Mouse (Mus musculus) gastrocnemius, postnatal 4 days (tissue): ENCODE data around the gene Pigk. TPM values are rescaled to one million over a fixed set of nuclear protein-coding genes. Genes with fewer than 3 reads are reported as not detected.
"Not testable (repeated sequence)": the region's sequence is repeated elsewhere in the genome, so short reads cannot be mapped to it uniquely, and the experiment has no call there.

Experiments used
- DNase-seq, 2 experiments: peaks; one replicate each; pipeline ENCODE4 v3.0.0; 2021 to 2022; ENCODE audit warnings: low spot score in 2 of 2, mixed read lengths in 2 of 2
- total RNA-seq, 2 experiments: library from RNA; stranded (reverse); gene quantifications; 2 replicates each; pipeline ENCODE4 v1.2.3; 2021

The Pigk gene
- total RNA-seq, 2 experiments from 2014 or later = 39.4 to 39.5 TPM

DNA sequence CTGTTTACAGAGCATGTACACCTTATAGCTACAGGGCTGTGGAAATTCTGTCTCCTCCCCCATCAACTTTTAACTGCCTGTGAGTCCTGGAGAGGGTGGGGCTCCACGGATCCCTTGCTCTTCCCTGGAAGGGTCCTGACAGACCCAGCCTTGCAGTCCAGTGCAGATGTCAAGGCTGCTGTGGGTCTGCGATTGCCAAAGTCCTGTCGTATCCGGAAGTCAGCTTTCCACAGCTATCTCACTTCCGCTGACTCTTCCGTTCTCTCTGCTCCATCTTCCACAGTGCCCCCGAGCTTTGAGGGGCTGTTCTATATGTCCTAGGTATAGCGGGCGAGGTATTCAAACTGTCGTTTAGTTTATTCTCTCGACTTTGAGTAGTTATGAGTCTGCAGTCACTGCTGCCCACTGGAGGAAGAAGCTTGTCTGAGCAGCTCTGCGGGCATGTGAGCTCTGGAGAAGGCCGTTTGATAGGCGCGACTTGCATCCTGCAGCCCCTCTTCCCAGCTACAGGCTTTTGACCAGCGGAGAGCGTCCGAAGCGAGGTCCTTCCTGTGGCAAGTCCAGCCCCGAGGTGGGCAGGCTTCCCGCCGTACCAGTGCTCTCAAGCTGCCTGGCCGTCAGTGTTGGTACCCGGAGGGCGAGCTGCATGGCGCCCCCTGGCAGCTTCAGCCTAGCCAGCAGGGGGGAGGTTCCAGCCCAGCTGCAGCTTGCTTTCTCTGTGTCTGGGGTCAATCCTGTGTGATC is 49.4 kb downstream of the Pigk start:
- peak in 1 of 2 experiments; percentile 36 for DNase-seq

DNA sequence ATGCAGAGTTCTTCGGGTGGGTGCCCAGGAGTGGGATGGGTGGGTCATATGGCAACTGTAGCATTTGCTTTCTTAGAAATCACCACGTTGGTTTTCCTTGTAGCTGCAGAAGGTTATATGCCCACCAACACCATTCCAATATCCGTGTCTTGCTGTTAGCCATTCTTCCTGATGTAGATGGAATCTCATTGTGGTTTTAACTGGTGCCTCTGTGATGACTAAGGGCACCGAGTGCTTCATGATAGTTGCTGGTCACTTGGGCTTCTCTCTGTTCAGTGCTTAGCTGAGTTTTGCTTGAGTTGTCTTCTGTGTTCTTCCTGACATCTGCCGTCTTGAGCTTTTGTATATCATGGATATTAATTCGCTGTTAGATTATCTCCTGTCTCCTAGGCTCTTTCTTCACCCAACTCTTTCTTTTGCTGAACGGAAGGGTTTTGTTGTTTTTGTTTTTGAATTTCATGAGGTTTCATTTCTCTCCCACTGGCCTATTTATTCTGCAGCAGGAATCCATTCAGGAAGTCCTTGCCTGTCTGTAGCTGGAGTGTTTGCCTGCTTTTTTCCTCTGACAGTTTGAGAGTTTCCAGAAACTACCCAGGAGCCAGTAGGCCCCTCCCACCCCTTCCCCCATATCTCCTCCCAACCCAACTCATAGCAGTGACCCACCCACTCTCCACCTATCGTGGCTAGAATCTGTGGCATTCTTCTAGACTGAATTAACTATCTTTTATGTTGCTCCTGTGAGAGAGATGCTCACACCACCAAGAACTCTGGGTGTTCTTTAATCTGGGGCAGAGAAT is 50.8 kb downstream of the Pigk start:
- no peak for DNase-seq

DNA sequence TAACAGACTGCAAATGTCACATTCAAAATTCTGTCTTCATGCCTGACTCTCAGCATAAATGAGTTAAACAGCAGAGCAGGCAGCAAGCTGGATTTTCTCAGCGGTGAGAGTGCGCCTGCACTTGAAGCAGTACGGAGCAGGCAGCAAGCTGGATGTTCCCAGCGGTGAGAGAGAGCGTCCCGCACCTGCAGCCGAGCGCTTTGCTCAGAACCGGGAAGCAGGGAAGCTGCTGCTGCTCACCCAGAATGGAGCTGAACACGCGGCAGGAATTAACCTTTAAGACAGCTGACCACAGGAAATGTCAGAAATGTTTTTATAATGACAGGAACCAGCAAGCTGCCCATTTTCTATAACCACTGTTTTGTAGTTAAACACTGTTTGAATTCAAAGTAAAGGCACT is 53.6 kb downstream of the Pigk start:
- no peak for DNase-seq

DNA sequence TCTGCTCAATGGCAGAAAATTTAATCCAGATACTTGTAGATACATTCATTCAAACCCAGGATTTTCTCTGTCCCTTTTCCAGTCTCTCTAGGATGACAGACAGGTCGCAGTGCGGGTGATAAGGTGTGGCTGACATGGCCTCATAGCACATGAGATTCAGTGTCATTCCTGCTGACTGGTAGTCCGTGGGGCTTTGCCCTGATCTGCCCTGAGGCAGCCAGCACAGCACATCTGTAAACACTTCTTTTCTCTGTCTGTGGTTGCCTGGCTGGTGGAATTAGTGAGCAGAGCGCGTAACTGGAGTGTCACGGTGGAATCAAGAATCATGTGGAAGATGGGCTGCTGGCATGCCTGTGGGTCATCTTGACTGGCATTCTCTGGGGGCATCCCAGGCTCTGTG is 56.2 kb downstream of the Pigk start:
- no peak for DNase-seq

DNA sequence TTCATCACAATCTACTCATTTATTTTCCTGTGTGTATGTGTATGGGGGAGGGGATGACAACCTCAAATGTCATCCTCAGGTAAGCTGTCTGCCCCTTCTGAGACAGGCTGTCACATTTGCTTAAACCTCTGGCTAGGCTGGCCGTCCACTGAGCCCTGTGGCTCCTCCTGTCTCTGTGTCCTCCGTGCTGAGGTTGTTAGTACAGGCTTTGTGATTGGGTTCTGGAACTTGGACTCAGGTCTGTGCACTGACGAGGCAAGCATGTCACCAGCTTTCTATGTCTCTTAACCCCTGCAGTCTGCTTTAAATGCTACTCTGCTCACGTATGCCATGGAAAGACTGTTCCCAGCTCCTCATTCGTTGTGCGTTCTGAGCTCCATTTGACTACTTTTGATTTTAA is 62.5 kb downstream of the Pigk start:
- DNase-seq = no peak

DNA sequence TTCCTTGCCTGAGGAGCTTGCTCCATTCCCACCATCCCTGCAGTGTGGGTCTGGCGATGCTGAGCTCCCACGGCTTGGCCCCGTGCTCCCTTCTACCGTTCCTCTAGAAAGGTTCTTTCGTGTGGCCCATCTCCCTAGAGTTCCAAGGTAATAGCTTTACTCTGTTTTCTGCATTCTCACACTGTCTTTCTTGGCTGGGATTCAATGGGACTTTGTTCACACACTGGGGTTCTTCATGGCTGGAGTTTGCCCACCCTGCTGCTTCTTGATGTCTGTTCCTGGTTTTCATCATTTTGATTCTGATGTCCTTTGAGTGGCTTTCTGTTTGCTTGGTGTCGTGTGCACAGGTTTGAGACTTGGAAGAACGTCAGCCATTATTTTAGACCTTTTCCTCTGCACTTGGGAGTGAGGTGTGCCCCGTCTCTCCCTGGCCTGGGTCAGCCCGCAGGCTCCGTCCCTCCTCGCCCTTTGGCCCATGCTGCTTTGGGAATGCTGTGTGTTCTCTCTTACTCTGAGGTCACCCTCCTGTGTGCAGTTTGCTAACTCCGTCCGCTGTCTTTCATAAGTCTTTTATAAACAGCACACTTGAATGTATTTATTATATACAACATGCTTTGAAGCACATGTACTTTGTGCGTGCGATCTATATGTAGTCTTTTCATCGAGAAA is 63.1 kb downstream of the Pigk start:
- DNase-seq = no peak

DNA sequence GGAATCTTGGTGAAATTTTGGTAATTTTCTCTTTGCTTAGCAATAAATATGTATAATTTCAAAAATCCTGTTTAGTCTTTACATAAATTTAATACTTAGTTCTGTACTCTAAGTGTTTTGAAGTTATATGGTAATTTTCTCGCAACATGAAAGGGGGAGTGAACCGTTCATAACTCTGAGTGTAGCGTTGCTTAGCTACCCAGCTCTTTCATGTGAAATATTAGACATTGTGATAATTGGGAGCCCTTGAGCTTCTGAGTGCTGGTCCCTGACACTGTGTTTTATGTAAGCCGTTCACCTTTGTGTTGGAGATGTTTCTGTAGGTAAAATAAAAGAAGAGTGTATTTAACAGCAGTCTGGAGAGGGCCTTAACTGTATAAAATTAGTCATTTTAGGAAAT is 65.9 kb downstream of the Pigk start:
- DNase-seq = no peak

DNA sequence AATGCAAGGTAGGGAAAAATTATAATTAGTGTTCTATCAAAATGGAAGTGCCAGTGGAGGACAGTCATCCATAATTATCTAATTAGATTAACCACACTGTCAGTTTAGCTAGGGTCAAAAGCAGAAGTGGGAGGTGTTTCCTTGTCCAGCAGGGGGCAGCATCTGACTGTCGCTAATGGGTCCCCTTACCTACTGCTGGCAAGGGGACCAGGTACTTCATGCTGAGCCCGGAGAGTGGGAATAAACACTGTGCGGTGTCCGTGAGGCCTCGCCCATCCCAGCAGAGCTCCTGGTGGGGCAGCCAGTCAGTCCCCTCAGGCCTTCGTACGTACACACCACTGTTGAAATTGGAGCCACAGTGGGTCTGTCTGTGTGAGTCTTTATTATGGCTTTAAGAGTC is 69.9 kb downstream of the Pigk start:
- DNase-seq = peak; percentile 40 to 69

DNA sequence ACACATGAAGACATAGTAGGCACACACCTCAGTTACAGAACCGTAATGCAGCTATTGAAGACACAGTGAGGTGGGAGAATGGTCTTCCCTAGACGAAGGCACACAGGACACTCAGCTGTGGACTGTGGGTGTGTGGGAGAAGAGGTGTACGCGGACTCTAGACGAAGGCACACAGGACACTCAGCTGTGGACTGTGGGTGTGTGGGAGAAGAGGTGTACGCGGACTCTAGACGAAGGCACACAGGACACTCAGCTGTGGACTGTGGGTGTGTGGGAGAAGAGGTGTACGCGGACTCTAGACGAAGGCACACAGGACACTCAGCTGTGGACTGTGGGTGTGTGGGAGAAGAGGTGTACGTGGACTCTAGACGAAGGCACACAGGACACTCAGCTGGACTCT is 70.5 kb downstream of the Pigk start:
- not testable (repeated sequence) for DNase-seq

DNA sequence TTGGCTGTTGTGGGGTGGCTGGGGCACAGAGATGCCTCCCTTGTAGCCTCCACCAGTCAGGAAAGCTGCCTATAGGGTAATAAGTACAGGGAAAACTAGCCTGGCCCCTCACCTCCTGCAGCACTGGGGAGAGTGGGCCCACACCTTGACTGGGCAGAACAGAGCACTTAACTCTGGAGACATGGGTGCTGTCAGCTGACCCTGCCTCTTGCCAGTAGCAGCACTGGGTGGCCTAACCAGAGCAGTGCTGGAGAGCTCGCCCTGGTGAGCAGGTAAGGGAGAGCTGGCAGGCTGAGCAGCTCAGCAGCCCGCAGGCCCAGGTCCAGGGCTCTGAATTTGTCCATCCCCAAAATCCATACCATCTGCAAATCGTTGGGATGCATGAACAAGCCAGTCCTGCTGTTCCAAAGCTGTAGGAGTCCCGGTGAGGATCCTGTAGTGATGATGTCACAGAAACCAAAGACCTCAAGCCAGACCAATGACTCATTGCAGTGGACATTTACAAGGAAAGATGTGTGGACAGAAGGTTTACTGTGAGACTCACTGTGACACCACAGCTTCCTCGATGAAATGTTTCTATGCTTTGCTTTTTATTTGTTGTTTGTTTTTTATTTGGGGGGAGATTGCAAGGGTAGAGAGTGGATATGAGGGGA is 74.5 kb downstream of the Pigk start:
- DNase-seq = not testable (repeated sequence)

DNA sequence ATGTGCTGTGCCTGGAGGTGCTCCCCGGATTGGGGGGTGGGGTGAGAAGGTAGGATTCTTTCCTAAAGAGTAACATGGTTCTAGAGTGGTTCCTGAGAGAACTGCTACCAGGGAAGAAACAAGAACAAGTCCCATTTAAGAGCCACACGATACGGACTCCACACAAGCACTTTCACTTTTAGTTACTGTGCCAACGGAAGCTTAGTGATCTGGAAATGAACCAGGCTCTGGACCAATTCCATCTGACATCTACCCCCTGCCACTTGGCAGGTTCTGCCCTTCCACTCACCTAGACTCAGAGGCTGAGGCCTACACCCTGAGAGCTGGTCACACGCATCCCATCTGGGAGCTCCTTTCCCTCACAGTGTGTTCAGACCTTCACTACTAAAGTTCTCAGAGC is 78.7 kb downstream of the Pigk start:
- no peak for DNase-seq

DNA sequence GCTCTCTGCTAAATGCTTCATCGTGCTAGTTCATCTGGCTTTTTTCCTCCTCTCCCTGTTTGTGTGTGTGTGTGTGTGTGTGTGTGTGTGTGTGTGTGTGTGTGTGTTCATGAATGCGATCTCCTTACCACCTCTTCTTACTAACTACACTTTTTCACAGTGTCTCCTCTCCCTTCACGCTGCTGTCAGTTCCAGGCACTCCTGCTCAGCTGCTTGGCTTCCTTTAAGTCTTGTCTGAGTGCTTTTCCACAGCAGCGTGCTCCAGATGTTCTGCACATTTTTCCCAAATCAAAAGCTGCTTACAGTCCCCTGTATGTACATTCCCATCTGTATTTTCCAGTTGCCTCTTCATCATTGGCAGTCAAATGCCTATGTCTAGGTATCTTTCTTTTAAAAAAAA is 79.1 kb downstream of the Pigk start:
- no peak for DNase-seq

DNA sequence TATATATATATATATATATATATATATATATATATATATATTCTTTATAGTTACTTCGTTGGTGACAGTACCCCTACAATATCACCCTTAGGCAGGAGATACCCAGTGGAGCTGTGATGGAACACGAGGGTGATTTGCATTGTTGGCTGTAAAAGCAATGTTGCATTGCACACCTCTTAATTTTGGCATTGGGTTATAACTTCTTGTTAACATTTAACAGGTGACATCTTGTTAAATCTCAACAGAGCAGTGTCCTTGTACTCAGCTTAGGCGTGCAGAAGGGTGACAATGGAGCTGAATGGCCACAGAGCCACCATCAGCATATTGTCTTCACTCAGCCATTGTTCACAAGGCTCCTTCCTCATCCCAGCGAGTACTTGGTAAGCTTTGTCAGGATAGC is 82.3 kb downstream of the Pigk start:
- no peak for DNase-seq

DNA sequence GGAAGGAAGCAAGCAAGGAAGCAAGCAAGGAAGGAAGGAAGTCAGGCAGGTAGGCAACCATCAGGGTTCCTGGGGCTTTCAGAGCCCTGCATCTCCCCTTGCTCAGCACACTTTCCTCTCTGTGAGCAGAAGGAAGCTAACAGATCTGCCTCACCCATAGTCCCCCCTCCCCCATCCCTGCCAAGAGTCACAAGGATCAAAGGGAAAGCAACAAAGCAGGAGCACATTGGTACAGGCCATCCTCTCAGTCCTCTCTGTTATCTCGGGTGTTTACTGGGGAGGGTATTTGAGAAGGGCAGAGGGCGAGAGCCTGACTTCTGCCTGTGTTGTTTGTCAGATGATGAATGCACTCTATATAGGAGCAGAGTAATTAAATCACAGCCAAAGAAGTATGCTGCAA is 83.5 kb downstream of the Pigk start:
- DNase-seq = no peak

DNA sequence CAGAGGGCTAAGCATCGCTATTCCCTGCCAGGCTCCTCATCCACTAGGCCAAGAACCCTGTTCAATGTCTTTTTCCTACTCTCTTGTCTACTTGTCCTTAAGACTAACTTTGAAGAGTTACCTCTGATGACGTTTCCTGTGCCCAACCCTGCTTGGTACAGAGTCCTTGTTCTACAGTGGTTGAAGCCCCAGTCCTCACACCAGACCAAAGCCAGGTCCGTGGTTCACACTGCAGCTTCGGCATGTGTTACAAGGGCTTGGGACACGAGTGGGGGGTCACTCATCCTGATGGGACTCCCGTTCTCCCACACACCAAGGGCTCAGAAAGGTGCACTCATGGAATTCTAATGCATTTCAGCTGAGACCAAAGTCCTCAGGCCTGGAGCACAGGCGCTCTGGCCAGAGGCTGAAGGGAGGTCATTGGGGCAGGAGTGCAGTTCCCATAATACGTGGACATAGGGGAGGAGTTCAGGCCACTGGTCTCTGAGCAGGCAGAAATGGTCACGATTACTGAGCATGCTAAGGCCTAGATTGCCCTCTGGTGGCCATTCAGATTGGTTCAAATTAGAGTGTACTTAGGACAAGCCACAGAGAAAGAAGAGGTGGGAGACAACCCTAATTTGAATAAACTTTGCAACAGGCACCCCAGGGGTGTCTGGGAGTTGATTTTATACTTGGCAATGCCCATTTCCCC is 86.0 kb downstream of the Pigk start:
- peak in 1 of 2 experiments; percentile 20 for DNase-seq

DNA sequence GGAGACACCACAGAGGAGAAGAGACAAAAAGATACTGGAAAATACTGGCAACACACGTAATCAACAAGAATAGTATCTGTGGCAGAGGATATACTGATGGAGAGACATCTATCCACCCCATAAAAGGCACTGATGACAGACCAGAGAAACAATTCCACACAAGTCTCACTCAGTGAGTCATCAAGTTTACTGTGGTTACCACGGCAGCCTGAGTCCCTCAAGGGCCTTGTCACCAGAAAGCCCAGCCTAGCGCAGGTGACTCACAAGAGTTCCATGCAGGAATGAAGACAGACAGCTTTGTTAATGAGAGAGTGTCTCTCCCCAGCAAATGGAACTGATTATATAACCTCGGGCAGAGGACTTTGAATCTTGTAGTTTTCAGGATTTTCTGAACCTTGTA is 100.0 kb downstream of the Pigk start:
- DNase-seq = no peak

DNA sequence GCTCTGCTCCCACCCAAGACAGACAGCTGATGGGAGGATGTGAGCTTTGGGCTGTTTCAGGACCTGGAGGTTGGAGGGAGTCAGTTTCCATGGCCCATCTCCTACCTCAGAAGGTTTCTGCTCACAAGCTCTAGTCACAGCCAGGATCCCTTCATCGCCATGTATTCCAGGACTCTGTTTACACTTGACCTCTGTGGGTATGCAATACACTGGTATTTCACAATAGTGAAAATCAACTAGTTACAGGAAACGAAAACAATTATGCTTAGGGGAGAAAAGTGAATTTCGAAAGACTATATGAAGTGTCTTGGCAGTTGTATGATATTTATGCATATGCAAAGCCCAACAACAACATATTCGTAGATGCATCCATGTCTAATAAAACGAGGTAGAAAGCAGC is 101.2 kb downstream of the Pigk start:
- no peak for DNase-seq

DNA sequence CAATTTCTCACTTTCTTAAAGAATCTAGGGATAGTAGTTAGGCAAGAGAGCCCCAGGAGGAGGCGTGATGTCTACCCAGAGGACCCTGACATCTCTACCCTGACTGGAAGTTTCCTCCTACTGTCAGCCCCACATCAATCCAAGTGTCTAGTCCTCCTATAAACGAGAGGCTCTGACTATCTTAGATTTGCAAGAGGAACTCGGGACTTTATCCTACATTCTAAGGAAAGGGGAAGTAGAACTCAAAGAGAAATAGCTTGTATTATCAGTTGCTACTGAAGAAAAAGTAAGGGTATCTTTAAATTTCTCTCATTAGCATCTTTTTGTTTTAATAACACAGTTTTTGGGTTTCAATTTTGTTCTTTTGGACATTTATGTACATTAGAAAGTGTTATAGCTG is 106.5 kb downstream of the Pigk start:
- DNase-seq = no peak

DNA sequence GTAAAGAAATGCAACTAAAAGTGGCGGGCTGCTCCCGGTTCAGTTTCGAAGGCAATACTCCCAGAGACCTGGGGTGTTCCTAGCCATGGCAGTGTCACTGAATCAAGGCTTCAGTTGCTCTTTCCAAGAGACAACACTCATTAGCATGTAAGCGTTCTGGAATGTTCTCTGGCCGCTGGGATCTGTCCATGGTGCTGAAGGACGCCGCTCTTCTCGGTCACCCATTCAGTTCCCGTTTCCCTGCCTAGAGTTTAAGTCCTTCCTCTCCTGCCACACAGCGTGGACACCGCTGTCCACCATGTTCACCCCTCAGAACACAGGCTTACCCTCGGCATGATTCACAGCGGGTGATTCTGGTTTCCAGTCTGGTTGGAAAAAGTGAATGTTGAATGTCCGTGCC is 107.3 kb downstream of the Pigk start:
- peak; percentile 50 to 77 for DNase-seq

DNA sequence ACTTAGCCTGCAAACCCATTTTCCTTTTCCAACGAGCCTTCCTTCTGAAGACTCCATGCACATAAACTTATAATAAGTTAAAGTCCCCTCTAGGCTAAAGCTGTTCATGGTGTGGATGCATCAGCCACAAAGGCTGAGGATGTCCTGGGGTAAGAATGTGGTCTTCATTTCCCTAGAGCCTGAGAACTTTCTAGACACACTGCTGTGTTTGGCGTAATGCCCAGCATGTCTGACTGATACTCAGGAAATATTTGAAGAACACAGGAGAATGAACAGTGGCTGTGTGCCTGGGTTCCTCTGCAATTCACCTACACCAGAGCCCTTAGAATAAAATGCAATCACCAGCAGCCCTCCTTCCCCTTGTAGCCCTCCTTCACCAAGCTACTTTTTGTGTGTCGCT is 117.5 kb downstream of the Pigk start:
- DNase-seq = no peak

DNA sequence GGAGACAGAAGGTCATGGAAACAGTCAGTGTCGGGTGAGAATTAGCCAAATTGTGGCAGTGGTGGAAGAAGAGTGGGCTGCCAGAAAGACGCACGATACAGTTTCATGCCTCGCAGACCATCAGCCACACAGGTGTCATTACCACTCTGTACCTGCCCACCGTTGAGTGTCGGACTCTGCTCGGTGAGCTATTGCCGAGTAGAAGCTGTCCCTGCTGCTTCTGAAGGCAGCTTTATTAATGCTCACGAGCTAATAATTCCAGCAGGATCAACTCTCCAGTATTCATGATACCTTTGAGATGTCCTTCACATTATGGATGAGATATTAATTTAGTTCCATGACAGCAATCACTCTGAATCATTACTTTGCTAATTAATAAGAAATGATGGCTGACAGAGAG is 118.1 kb downstream of the Pigk start:
- DNase-seq = no peak
